Mouse (Mus musculus) T-helper 2 cell (primary cell): ENCODE measurements around the gene St3gal3.

ENCODE experiments used
- in situ Hi-C: fragments of 300-600 bp; cut with MboI, MseI; formaldehyde crosslinking; loops from one replicate; pipeline ENCODE4 v1.15.1; 2025; ENCODE audit warnings: high pct_unique_total_duplicates

St3gal3 gene

GRCm38 (mm10) chr4:118058116-118058677 is 76.5 kb downstream of the St3gal3 start:
- in situ Hi-C loops, result no loop called here

GRCm38 (mm10) chr4:118057076-118057475 is 77.6 kb downstream of the St3gal3 start:
- in situ Hi-C loops, result no loop called here

- in situ Hi-C loops, result no loop called here
Observed at GRCm38 (mm10) chr4:118054615-118055014, 80.1 kb downstream of the St3gal3 start.

- in situ Hi-C loops, result no loop called here
Observed at GRCm38 (mm10) chr4:118053904-118054303, 80.8 kb downstream of the St3gal3 start.

- in situ Hi-C loops, result no loop called here
Observed at GRCm38 (mm10) chr4:118049606-118050302, 85.0 kb downstream of the St3gal3 start.

GRCm38 (mm10) chr4:118044510-118044909 is 90.2 kb downstream of the St3gal3 start:
- in situ Hi-C loops, result no loop called here

- in situ Hi-C loops, result no loop called here
Observed at GRCm38 (mm10) chr4:118043331-118044002, 91.2 kb downstream of the St3gal3 start.

GRCm38 (mm10) chr4:118042671-118043320 is 91.9 kb downstream of the St3gal3 start:
- in situ Hi-C loops, result no loop called here

- in situ Hi-C loops, result no loop called here
Observed at GRCm38 (mm10) chr4:118041145-118041544, 93.6 kb downstream of the St3gal3 start.

- in situ Hi-C loops, result no loop called here
Observed at GRCm38 (mm10) chr4:118040650-118041049, 94.1 kb downstream of the St3gal3 start.

GRCm38 (mm10) chr4:118039964-118040363 is 94.8 kb downstream of the St3gal3 start:
- in situ Hi-C loops, result no loop called here

- in situ Hi-C loops, result no loop called here
Observed at GRCm38 (mm10) chr4:118038023-118038422, 96.7 kb downstream of the St3gal3 start.

- in situ Hi-C loops, result no loop called here
Observed at GRCm38 (mm10) chr4:118037406-118037805, 97.3 kb downstream of the St3gal3 start.

- in situ Hi-C loops, result no loop called here
Observed at GRCm38 (mm10) chr4:118036531-118036930, 98.2 kb downstream of the St3gal3 start.

GRCm38 (mm10) chr4:118035090-118035489 is 99.6 kb downstream of the St3gal3 start:
- in situ Hi-C loops, result no loop called here

- in situ Hi-C loops, result no loop called here
Observed at GRCm38 (mm10) chr4:118033026-118033425, 101.7 kb downstream of the St3gal3 start.

- in situ Hi-C loops, result no loop called here
Observed at GRCm38 (mm10) chr4:118031776-118032170, 102.9 kb downstream of the St3gal3 start.

- in situ Hi-C loops, result no loop called here
Observed at GRCm38 (mm10) chr4:118031132-118031775, 103.5 kb downstream of the St3gal3 start.

- in situ Hi-C loops, result no loop called here
Observed at GRCm38 (mm10) chr4:118030330-118030729, 104.4 kb downstream of the St3gal3 start.

GRCm38 (mm10) chr4:118029892-118030291 is 104.8 kb downstream of the St3gal3 start:
- in situ Hi-C loops, result no loop called here

- in situ Hi-C loops, result no loop called here
Observed at GRCm38 (mm10) chr4:118028994-118029393, 105.7 kb downstream of the St3gal3 start.

- in situ Hi-C loops, result no loop called here
Observed at GRCm38 (mm10) chr4:118025931-118026330, 108.8 kb downstream of the St3gal3 start.
